21 mouse cellular contexts compared by ENCODE assay signal in genomic region chr12:54265852-54266251, GRCm38 (mm10).
A peak's percentile ranks its signal among the peaks of the same experiment; 100 is the strongest.
DNase-seq lines count a peak whose midpoint lies in the region; ATAC-seq and TF ChIP-seq lines count a peak whose summit lies in the region.
"Had no signal": no experiment of that assay in that cellular context is flagged by ENCODE, and none has a peak within 500 bp of the region (broad histone marks: within the 10 kb centered on the region; RNA-seq: fewer than 3 reads in every experiment).

No protein-coding gene starts in this region.

- ATAC-seq in lung, embryonic 14.5 days (ENCODE audit: insufficient read depth) = peak; percentile 50; the same call in 1 of the 2 replicates
- ATAC-seq in lung, embryonic 15.5 days (ENCODE audit: borderline replicate concordance, extremely low read depth, low FRiP score, low TSS enrichment) = peak; percentile 65; the same call in 1 of the 2 replicates
- ATAC-seq in lung, embryonic 16.5 days (ENCODE audit: low read depth) = peak; percentile 65
- ATAC-seq: activated CD4-positive, CD25-positive, alpha-beta regulatory T cell, adult 4 months; CD4-positive, CD25-positive, alpha-beta regulatory T cell, adult 4 months; Patski had no signal

- no peaks in the 10 kb centered on the region for H3K9me3 ChIP-seq in lung, embryonic 14.5 days (ENCODE audit: low read depth, low read length)
- no peaks in the 10 kb centered on the region for H3K9me3 ChIP-seq in lung, embryonic 15.5 days
- no peaks in the 10 kb centered on the region; the same call in 1 of the 2 replicates for H3K9me3 ChIP-seq in lung, embryonic 16.5 days (ENCODE audit: control insufficient read depth, low read length)

- TF ChIP-seq CTCF in lung, embryonic 14.5 days (IDR thresholded peaks at IDR 0.05; ENCODE audit: low read depth) = no peak

- H3K4me2 ChIP-seq in lung, embryonic 14.5 days = no peak overlapping the region
- no peak overlapping the region for H3K4me2 ChIP-seq in lung, embryonic 15.5 days
- no peak overlapping the region for H3K4me2 ChIP-seq in lung, embryonic 16.5 days (ENCODE audit: low read depth, low read length)

- peak; percentile 78 for DNase-seq in lung, embryonic 14.5 days
- no peak for DNase-seq in lung, postnatal 25 days (ENCODE audit: low spot score)
- no peak for DNase-seq in lung, postnatal 4 days
- no peak for DNase-seq in lung, adult 18-20 months
- DNase-seq: adrenal gland, adult 2 months; adrenal gland, adult 8-10 months; adrenal gland, postnatal 10 days; adrenal gland, postnatal 14 days; adrenal gland, postnatal 25 days; adrenal gland, postnatal 36 days; B cell, adult 2 months; cerebellum, adult 11 months; cerebellum, adult 11-12 months; cerebellum, adult 18-20 months had no signal

- no peaks in the 10 kb centered on the region; the same call in 1 of the 2 replicates for H3K27me3 ChIP-seq in lung, embryonic 14.5 days (ENCODE audit: insufficient read depth, low read length)
- H3K27me3 ChIP-seq in lung, embryonic 15.5 days = 0 out of 2 replicates have a peak, but pooled peaks cover 4% of the 10 kb centered on the region
- no peaks in the 10 kb centered on the region for H3K27me3 ChIP-seq in lung, embryonic 16.5 days (ENCODE audit: control insufficient read depth, insufficient read depth, low read depth, low read length)
- H3K27me3 ChIP-seq: CH12.LX, Patski had no signal

- H3K36me3 ChIP-seq in lung, embryonic 14.5 days (ENCODE audit: insufficient read depth) = no peaks in the 10 kb centered on the region
- H3K36me3 ChIP-seq in lung, embryonic 15.5 days = no peaks in the 10 kb centered on the region
- H3K36me3 ChIP-seq in lung, embryonic 16.5 days (ENCODE audit: control insufficient read depth, insufficient read depth, low read length) = no peaks in the 10 kb centered on the region
- H3K36me3 ChIP-seq: G1E had no signal

- no peak overlapping the region for H3K9ac ChIP-seq in lung, embryonic 14.5 days
- H3K9ac ChIP-seq in lung, embryonic 15.5 days = no peak overlapping the region
- H3K9ac ChIP-seq in lung, embryonic 16.5 days (ENCODE audit: low read length) = no peak overlapping the region

- H3K4me1 ChIP-seq in lung, embryonic 14.5 days (ENCODE audit: insufficient read depth) = peaks cover 28% of the 10 kb centered on the region
- H3K4me1 ChIP-seq in lung, embryonic 15.5 days = peaks cover 36% of the 10 kb centered on the region
- H3K4me1 ChIP-seq in lung, embryonic 16.5 days (replicated peaks; ENCODE audit: control insufficient read depth, insufficient read depth, low read length) = peaks cover 27% of the 10 kb centered on the region

- H3K4me3 ChIP-seq in lung, embryonic 14.5 days (ENCODE audit: low read depth, low read length) = no peak overlapping the region
- H3K4me3 ChIP-seq in lung, embryonic 15.5 days = no peak overlapping the region
- H3K4me3 ChIP-seq in lung, embryonic 16.5 days (ENCODE audit: low read length) = no peak overlapping the region

- WGBS in lung, embryonic 14.5 days = 22% methylated on average over 3 of the region's 3 CpGs
- 32% methylated on average over 3 of the region's 3 CpGs for WGBS in lung, embryonic 15.5 days
- WGBS in lung, embryonic 16.5 days = 31% methylated on average over 3 of the region's 3 CpGs

- no peak overlapping the region for H3K27ac ChIP-seq in lung, embryonic 14.5 days (ENCODE audit: low read depth)
- no peak overlapping the region for H3K27ac ChIP-seq in lung, embryonic 15.5 days
- H3K27ac ChIP-seq in lung, embryonic 16.5 days (ENCODE audit: low read length) = no peak overlapping the region
